Mouse (Mus musculus): ENCODE data around the gene Cpne2.

GRCm38 (mm10) chr8:94530643-94531042 lies 2.1 kb upstream of the Cpne2 start:
- no peak for TF ChIP-seq CTCF (IDR thresholded peaks at IDR 0.05; ENCODE audit: borderline replicate concordance, control insufficient read depth, extremely low read depth, insufficient read depth, low read length, poor library complexity)
- TF ChIP-seq POLR2A (IDR thresholded peaks at IDR 0.05; ENCODE audit: control insufficient read depth, extremely low read depth, insufficient read depth, low read length, poor library complexity), result no peak

All from thymus, adult 2 months (tissue).